Mouse (Mus musculus) cerebellum, adult 9-11 months (tissue): ENCODE data around the gene Lrmda.

Source experiments
- DNase-seq: peaks from one replicate; pipeline ENCODE4 v3.0.0; 2022

Lrmda gene

DNA sequence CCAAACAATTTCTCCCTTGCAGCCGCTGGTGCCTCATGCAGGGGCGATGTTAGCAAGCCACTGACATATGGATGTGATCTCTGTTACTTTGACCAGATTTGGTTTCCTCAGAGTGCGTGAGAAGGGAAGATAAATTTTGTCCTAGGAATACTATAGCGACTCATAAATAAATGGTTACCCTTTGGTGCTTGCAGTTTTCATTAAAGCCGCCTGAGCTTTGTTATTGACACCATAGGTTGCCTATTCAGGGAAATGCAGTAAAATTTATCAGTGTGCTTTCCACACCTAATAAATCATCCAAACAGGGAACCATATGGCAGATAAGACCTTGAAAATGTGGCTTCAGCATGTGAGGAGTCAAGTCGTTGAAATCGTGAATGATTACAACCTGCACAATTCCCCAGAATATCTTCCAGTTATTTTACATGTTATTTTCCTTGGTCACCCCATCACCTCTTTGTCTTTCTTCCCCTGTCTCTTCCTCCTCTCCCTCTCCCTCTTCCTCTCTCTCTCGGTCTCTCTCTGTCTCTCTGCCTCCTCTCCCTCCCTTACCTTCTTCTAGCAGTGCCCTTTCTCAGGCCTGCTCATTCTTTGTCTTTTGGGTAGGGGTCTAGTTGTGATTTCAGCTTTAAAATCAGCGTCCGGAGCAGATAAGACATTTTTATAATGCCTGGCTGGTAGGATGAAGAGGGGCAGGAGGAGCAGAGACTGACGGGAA lies 148.7 kb downstream of the Lrmda start:
- no peak for DNase-seq

DNA sequence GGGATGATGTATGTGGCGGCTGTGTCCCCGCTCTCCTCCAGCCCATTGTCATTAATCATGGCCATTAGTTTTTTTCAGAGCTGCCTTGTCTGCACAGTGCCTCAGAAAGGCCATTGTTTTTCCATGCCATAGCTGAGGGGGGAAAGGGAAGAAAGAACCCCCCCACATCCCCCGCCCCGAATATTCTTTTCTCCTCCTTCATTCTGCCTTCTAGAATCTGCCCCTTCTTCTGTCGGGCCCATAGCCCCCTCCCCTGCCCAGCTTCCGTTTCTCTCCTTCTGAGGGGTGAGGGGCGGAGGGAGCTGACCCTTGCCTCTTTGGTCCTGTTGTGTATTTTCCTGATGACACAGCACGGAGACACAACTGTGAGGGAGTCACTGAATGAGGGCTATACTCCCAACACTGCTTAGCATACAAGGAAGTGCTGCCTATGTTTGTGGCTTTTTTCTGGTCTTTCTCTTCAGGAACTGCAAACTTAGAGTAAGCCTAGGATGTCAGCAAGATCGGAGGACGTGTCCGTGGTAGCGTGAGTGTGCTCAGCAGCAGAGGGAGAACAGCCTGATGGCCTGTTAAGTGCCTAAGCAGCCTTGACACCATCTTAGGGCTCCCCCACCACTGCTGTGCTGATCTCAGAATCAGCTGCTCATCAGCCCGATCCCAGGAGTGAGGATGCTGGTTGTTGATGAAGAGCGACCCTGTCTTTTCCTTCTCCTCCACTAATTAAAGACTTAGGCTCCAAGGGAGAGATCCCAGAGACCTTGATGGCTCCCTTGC lies 149.5 kb downstream of the Lrmda start:
- DNase-seq = no peak

DNA sequence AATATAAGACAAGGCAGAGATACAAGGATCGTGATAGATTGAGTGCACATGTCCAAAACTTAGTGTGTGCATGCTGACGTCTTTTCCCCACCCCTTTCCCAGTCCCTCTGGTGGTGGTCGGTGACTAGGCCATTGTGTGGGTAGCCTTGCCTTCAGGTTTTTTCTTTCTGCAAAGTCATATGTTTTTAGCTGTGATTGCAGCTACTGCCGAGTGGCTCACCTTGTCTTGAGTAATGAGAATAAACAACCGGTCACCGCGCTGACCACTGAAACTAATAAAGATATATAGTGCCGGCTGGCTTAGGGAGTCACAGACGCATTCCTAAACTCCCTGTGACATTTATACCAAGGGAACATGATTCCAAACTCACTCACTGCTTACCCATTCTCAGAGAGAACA lies 155.2 kb downstream of the Lrmda start:
- DNase-seq = no peak

DNA sequence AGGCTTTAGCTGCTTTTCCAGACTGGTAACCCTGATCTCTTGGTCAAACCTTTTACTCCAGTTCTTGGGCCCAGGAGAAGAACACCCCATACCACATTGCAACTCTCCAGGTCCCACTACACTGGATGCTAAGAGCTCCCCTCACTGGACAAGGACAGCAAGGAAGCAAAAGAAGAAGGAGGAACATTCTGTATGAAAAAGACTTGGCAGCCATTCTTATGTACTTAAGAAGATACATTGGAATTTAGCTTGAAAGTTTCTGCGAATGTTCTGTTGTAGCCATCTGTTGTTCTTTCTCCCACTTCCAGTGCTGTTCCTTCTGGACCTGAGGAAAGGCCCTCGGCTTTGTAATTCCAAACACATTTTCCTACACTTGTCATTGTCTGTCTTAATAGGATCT lies 160.2 kb downstream of the Lrmda start:
- DNase-seq = no peak

DNA sequence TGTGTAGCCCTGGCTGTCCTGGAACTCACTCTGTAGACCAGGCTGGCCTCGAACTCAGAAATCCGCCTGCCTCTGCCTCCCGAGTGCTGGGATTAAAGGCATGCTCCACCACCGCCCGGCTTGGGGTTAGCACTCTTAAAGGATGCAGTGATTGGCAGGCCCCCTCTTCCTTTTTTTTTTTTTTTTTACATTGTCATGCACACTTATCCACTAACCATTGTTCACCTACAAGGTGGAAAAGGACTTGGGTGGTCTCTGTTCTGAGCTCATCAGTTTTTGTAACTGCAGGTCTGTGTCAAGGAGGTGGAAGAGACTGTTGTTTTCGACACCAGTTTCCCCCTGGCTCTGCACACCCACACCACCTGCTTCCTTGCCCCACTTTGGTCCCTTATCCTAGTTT lies 162.0 kb downstream of the Lrmda start:
- no peak for DNase-seq

DNA sequence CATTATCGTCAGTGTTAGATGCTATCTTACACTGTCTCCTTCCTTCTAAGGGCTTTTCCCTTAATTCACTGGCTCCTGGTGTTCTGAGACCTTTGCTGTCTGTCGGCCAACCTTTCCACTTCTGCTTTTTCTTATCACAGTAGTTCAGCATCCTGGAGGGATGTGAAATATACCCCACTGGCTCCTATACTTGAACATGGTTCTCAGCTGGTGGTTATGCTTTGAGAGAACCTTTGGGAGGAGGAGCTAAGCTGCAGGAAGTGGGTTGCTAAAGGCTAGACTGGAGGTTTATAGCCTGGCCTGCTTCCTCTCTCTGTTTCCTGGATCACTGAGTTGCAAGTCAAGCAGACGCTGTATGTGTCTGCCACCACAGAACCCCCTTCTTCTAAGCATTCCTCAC lies 163.7 kb downstream of the Lrmda start:
- no peak for DNase-seq

DNA sequence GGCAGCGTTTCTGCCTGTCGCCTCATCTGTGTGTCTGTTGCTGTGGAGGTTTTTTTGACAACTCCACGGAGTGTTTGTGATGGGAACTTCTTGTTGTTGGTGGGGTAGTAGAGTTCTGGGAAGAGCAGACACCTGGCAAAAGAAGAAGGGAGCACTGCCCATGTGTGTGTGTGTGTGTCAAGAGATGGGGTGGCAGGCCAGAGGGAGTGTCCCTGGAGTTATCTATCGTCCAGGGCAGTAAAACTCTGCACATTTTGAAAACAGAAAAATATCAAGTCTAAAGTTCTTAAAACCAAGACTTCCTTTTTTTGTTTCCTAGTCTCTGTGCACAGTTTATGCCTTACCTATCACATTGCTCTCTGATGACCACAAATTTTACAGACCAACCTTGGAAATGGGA lies 165.9 kb downstream of the Lrmda start:
- DNase-seq = no peak

DNA sequence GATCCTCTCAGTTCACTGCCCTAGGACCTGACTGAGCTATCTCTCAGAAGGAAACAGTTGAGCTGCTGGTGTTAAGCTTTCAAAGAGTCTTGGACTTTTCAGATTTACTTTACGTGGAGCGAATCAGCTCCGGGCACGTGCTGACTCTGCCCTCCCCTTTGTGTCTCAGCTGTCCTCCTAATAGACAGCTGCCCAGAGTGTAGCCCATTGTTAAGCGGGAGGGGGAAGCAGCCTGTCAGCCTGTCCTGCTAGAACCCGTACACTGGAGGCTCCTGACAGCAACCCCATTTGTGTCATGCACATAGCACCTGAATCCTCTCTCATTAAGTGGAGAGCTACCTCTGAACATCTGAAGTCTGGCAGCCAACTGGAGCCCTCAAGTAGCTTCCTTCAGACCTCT lies 170.6 kb downstream of the Lrmda start:
- no peak for DNase-seq

GRCm38 (mm10) chr14:22192185-22192584 lies 172.7 kb downstream of the Lrmda start:
- DNase-seq = no peak

GRCm38 (mm10) chr14:22198021-22198420 lies 178.5 kb downstream of the Lrmda start:
- no peak for DNase-seq

GRCm38 (mm10) chr14:22198641-22199425 lies 179.3 kb downstream of the Lrmda start:
- DNase-seq = no peak

GRCm38 (mm10) chr14:22201667-22202066 lies 182.2 kb downstream of the Lrmda start:
- DNase-seq = no peak

DNA sequence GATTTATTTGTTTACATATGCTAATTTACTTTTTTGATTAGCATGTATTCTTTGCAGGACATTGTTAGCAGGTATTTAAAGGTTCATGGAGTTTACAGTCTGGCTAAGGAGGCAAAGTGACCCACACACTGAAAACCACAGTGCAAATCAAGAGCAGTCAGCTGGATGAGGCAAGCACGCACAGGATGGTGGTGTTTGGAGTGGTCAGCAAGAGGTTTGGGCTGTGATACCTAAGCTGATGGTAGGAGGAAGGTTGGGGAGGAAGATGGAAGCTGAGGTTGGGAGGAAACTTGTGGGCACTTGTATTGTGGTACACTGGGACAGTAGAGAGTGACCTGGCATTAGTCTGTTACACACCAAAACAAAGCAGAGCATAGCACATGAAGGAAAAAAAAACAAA lies 191.1 kb downstream of the Lrmda start:
- no peak for DNase-seq

GRCm38 (mm10) chr14:22218183-22218582 lies 198.7 kb downstream of the Lrmda start:
- DNase-seq = no peak

DNA sequence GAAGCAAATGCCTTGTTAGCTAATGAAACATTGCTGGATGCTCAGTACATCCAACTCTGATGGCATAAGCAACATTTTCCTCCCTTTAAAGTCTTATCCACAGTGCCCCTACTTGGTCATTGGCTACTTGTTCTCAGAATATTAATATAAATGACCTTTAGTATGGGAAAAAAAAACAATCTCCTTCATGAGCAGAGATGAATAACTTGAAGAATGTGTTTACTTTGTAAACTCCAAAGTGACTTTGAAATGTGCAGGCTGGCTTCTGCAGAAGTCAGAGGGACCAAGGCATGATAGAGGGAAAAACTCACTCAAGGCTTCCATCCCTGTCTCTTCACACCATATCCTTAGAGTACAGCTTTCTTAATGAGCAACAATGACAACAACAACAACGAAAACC lies 202.5 kb downstream of the Lrmda start:
- no peak for DNase-seq

DNA sequence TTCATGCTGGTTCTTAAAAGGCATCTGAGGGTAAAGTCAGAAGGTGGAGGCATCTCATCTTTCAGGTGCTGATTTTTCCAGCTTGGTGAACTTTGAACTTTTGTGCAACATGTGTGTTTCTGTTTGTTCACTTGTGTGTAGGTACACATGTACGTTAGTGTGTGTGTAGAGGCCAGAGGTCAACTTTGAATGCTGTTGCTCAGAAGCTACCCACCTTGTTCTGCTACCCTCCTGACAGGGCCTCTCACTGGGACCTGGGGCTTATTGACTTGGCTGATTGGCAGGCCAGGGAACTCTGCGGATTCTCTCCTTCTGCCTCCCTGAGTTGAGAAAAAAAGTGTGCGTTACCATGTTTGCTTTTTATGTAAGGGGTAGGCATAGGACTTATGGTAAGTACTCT lies 203.1 kb downstream of the Lrmda start:
- DNase-seq = no peak

DNA sequence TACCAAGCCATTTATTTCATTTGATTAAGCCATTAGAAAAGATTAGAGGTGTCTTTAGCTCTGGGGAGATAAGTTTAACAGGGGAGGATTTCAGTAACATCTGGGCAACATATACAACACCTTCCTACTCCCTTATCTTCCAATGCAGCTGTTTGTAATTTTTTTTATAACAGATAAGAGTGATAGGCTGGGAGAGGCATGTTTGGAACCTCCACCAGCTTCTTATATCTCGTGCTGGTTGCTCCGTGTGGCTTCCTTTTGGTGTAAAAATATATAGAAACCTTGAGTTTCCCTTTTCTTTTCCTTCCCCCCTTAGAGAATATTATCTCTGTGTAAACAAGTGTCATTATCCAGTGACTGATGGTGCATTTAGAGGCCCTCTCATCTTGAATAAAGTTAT lies 206.7 kb downstream of the Lrmda start:
- DNase-seq = no peak

GRCm38 (mm10) chr14:22228253-22228968 lies 208.9 kb downstream of the Lrmda start:
- DNase-seq = no peak

- no peak for DNase-seq
These were observed 220.8 kb downstream of the Lrmda start for GRCm38 (mm10) chr14:22240315-22240714.

GRCm38 (mm10) chr14:22255458-22255857 lies 235.9 kb downstream of the Lrmda start:
- DNase-seq = no peak

- DNase-seq = no peak
These were observed 236.8 kb downstream of the Lrmda start for GRCm38 (mm10) chr14:22256274-22256673.

- no peak for DNase-seq
These were observed 240.0 kb downstream of the Lrmda start for GRCm38 (mm10) chr14:22259376-22260032.

DNA sequence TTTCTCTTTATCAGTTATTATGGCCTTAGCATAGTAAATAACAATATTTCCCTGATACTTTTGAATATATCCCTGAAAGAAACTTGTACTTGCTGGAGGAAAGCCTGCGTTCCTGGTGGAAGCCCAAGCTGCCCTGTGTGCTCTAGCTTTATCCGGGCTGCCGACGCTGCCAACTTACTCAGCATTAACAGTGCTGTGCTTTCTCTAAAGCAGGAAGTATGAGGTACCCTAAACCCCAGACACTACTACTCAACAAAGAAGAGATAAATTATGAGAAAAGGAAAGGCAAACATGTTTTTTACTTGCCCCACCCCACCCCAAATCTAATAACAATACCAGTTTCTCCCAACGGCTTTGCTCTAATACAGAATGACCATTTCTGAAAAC lies 240.5 kb downstream of the Lrmda start:
- no peak for DNase-seq
